Mouse (Mus musculus) olfactory bulb, adult 2 months (tissue): Measurements from ENCODE around the gene Lrmda.

Source experiments
- CTCF ChIP-seq: fragments of 200-500 bp; IDR thresholded peaks from 2 replicates; pipeline ENCODE4 v1.5.1; 2012; ENCODE audit warnings: low read depth, mild to moderate bottlenecking, low read length, moderate library complexity; ENCODE audit not compliant: insufficient read depth
- POLR2A ChIP-seq: fragments of 200-500 bp; IDR thresholded peaks from 2 replicates; pipeline ENCODE4 v1.6.1; 2012; ENCODE audit warnings: mild to moderate bottlenecking, low read depth, low read length, moderate library complexity; ENCODE audit not compliant: insufficient read depth

DNA sequence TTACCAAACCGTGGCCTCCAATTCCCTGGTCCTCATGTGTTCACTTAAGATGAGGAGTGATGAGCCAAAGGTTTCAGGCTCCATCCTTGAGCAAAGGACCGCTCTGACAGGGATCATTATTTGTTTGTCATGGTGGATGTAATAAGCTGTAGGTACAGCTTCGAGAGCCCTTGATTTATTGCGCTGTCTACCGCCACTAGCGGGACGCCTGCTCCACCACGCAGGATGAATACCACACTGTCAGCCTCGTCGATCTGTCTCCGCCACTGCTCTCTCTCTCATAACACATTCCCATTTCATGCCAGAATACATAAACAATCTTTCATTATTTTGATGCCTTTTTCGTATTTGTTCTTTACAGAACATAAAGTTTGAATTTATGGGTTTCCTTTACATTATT is 235.9 kb downstream of the Lrmda start:
- TF ChIP-seq POLR2A (no peak), CTCF (no peak)
